Mouse (Mus musculus): ENCODE measurements at regions not wholly inside any gene's neighbourhood (a gene's known extent, or its start where the extent isn't known, plus 50 kb on each side); places are given as distances from the start of the nearest gene placed in this dataset.

GRCm38 (mm10) chr15:65347277-65347676 lies 332.6 kb upstream of the Gm21961 start:
- H3K36me3 ChIP-seq (ENCODE audit: control insufficient read depth, insufficient read depth, low read length): no peaks in the 10 kb centered on the region
- no peak for DNase-seq (ENCODE audit: extremely low read depth, low read depth, low spot score)
- TF ChIP-seq POLR2A (IDR thresholded peaks at IDR 0.05; ENCODE audit: extremely low read depth, insufficient read depth, low read length): no peak
- no peak for TF ChIP-seq CTCF (IDR thresholded peaks at IDR 0.05; ENCODE audit: low read depth, low read length)
- no peaks in the 10 kb centered on the region for H3K4me1 ChIP-seq (ENCODE audit: control insufficient read depth, insufficient read depth, low read length)
- H3K4me3 ChIP-seq (ENCODE audit: insufficient read depth, low read depth, low read length): no peak overlapping the region
- no peaks in the 10 kb centered on the region for H3K27me3 ChIP-seq (ENCODE audit: control insufficient read depth, insufficient read depth, low read length)
- 87% methylated on average over 3 of the region's 3 CpGs for WGBS
- H3K27ac ChIP-seq (replicated peaks; ENCODE audit: insufficient read depth, low read depth, low read length): no peak overlapping the region
- H3K9ac ChIP-seq (ENCODE audit: low read depth, low read length): no peak overlapping the region
- H3K79me2 ChIP-seq (ENCODE audit: control insufficient read depth, insufficient read depth, low read length): no peaks in the 10 kb centered on the region

DNA sequence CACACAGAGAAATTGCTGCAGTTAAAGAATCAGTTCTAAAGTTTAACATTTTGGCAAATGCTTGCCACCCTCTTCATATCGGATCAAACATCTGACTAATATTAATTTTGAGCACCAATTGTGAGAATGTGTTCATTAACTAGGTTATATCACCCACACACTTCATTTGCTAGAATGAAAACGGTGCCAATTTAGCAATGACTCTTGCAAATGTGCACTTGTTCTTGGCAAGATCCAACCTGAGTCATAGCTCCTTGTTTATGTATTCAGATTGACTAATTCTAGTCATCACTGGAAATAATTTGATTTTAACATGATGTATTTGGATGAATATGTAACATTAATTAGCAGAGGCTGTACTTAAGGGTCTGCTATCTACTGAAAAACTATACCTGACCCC lies 327.8 kb upstream of the Gm21961 start:
- no peak for TF ChIP-seq POLR2A (IDR thresholded peaks at IDR 0.05; ENCODE audit: extremely low read depth, insufficient read depth, low read length)
- TF ChIP-seq CTCF (IDR thresholded peaks at IDR 0.05; ENCODE audit: low read depth, low read length): no peak
- Histone ChIP-seq H3K9ac (ENCODE audit: low read depth, low read length) (no peak overlapping the region), H3K27ac (replicated peaks; ENCODE audit: insufficient read depth, low read depth, low read length) (no peak overlapping the region), H3K4me3 (ENCODE audit: insufficient read depth, low read depth, low read length) (no peak overlapping the region), H3K4me1 (ENCODE audit: control insufficient read depth, insufficient read depth, low read length) (no peaks in the 10 kb centered on the region), H3K27me3 (ENCODE audit: control insufficient read depth, insufficient read depth, low read length) (no peaks in the 10 kb centered on the region), H3K79me2 (ENCODE audit: control insufficient read depth, insufficient read depth, low read length) (no peaks in the 10 kb centered on the region), H3K36me3 (ENCODE audit: control insufficient read depth, insufficient read depth, low read length) (no peaks in the 10 kb centered on the region)
- no peak for DNase-seq (ENCODE audit: extremely low read depth, low read depth, low spot score)
- WGBS: 69% methylated on average over 2 of the region's 2 CpGs

DNA sequence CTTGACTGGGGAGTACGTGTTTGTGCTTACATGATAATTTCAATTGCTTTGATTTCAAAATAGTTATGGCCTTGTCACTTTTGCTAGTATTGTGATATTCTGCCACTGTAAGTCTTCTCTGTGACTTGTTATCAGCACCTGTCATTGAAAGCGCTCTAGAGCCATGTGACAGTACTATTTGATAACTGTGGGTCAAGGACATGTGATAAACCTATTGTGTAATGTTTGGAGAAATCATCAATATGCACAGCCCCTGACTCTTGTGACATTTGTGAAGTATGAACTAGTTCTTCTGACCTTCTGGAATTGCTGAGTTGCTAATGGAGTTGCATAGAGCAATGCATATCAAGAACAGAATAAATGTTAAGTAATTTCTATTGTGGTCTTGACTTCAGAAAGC lies 319.4 kb upstream of the Gm21961 start:
- H3K4me3 ChIP-seq (ENCODE audit: insufficient read depth, low read depth, low read length): no peak overlapping the region
- DNase-seq (ENCODE audit: extremely low read depth, low read depth, low spot score): peak; percentile 76
- no peak overlapping the region for H3K27ac ChIP-seq (replicated peaks; ENCODE audit: insufficient read depth, low read depth, low read length)
- no peak for TF ChIP-seq CTCF (IDR thresholded peaks at IDR 0.05; ENCODE audit: low read depth, low read length)
- no peak for TF ChIP-seq POLR2A (IDR thresholded peaks at IDR 0.05; ENCODE audit: extremely low read depth, insufficient read depth, low read length)
- no peaks in the 10 kb centered on the region for H3K36me3 ChIP-seq (ENCODE audit: control insufficient read depth, insufficient read depth, low read length)
- 33% methylated on average over 2 of the region's 2 CpGs for WGBS
- no peaks in the 10 kb centered on the region for H3K27me3 ChIP-seq (ENCODE audit: control insufficient read depth, insufficient read depth, low read length)
- no peaks in the 10 kb centered on the region for H3K4me1 ChIP-seq (ENCODE audit: control insufficient read depth, insufficient read depth, low read length)
- no peaks in the 10 kb centered on the region for H3K79me2 ChIP-seq (ENCODE audit: control insufficient read depth, insufficient read depth, low read length)
- no peak overlapping the region for H3K9ac ChIP-seq (ENCODE audit: low read depth, low read length)

- H3K27me3 ChIP-seq (ENCODE audit: control insufficient read depth, insufficient read depth, low read length): no peaks in the 10 kb centered on the region
- H3K4me3 ChIP-seq (ENCODE audit: insufficient read depth, low read depth, low read length): no peak overlapping the region
- H3K4me1 ChIP-seq (ENCODE audit: control insufficient read depth, insufficient read depth, low read length): no peaks in the 10 kb centered on the region
- 76% methylated on average over 6 of the region's 6 CpGs for WGBS
- no peaks in the 10 kb centered on the region for H3K36me3 ChIP-seq (ENCODE audit: control insufficient read depth, insufficient read depth, low read length)
- DNase-seq (ENCODE audit: extremely low read depth, low read depth, low spot score): no peak
- no peaks in the 10 kb centered on the region for H3K79me2 ChIP-seq (ENCODE audit: control insufficient read depth, insufficient read depth, low read length)
- H3K27ac ChIP-seq (replicated peaks; ENCODE audit: insufficient read depth, low read depth, low read length): no peak overlapping the region
- TF ChIP-seq CTCF (IDR thresholded peaks at IDR 0.05; ENCODE audit: low read depth, low read length) (no peak), POLR2A (IDR thresholded peaks at IDR 0.05; ENCODE audit: extremely low read depth, insufficient read depth, low read length) (no peak)
- no peak overlapping the region for H3K9ac ChIP-seq (ENCODE audit: low read depth, low read length)
Measured at GRCm38 (mm10) chr15:65308066-65308465, 293.4 kb upstream of the Gm21961 start.

- no peak overlapping the region for H3K4me3 ChIP-seq (ENCODE audit: insufficient read depth, low read depth, low read length)
- no peaks in the 10 kb centered on the region for H3K36me3 ChIP-seq (ENCODE audit: control insufficient read depth, insufficient read depth, low read length)
- TF ChIP-seq CTCF (IDR thresholded peaks at IDR 0.05; ENCODE audit: low read depth, low read length) (no peak), POLR2A (IDR thresholded peaks at IDR 0.05; ENCODE audit: extremely low read depth, insufficient read depth, low read length) (no peak)
- no peak overlapping the region for H3K9ac ChIP-seq (ENCODE audit: low read depth, low read length)
- no peaks in the 10 kb centered on the region for H3K79me2 ChIP-seq (ENCODE audit: control insufficient read depth, insufficient read depth, low read length)
- H3K4me1 ChIP-seq (ENCODE audit: control insufficient read depth, insufficient read depth, low read length): no peaks in the 10 kb centered on the region
- DNase-seq (ENCODE audit: extremely low read depth, low read depth, low spot score): no peak
- H3K27ac ChIP-seq (replicated peaks; ENCODE audit: insufficient read depth, low read depth, low read length): no peak overlapping the region
- no peaks in the 10 kb centered on the region for H3K27me3 ChIP-seq (ENCODE audit: control insufficient read depth, insufficient read depth, low read length)
Measured at GRCm38 (mm10) chr15:65258816-65259215, 244.1 kb upstream of the Gm21961 start.

GRCm38 (mm10) chr15:65222504-65222903 lies 207.8 kb upstream of the Gm21961 start:
- no peaks in the 10 kb centered on the region for H3K36me3 ChIP-seq (ENCODE audit: control insufficient read depth, insufficient read depth, low read length)
- no peaks in the 10 kb centered on the region for H3K4me1 ChIP-seq (ENCODE audit: control insufficient read depth, insufficient read depth, low read length)
- H3K27me3 ChIP-seq (ENCODE audit: control insufficient read depth, insufficient read depth, low read length): no peaks in the 10 kb centered on the region
- H3K4me3 ChIP-seq (ENCODE audit: insufficient read depth, low read depth, low read length): no peak overlapping the region
- no peak for TF ChIP-seq POLR2A (IDR thresholded peaks at IDR 0.05; ENCODE audit: extremely low read depth, insufficient read depth, low read length)
- no peak overlapping the region for H3K9ac ChIP-seq (ENCODE audit: low read depth, low read length)
- H3K79me2 ChIP-seq (ENCODE audit: control insufficient read depth, insufficient read depth, low read length): no peaks in the 10 kb centered on the region
- no peak for DNase-seq (ENCODE audit: extremely low read depth, low read depth, low spot score)
- no peak overlapping the region for H3K27ac ChIP-seq (replicated peaks; ENCODE audit: insufficient read depth, low read depth, low read length)
